Mouse (Mus musculus) gastrocnemius, postnatal 25 days (tissue): ENCODE results near the gene Gm11172. TPM values are rescaled to one million over a fixed set of nuclear protein-coding genes. Genes with fewer than 3 reads are reported as not detected.
"Not testable (repeated sequence)": the region's sequence is repeated elsewhere in the genome, so short reads cannot be mapped to it uniquely, and the experiment has no call there.

ENCODE experiments used
- DNase-seq: peaks from one replicate; pipeline ENCODE4 v3.0.0; 2022
- total RNA-seq, 2 experiments: library from RNA; stranded (reverse); gene quantifications; 1 replicate in 1 of 2; 2 replicates in 1 of 2; pipeline ENCODE4 v1.2.3; 2021

Gm11172 gene
- total RNA-seq, 2 experiments from 2014 or later: not detected

- peak; percentile 93 for DNase-seq
Measured at GRCm38 (mm10) chr16:10785371-10786231, 27.1 kb upstream of the Gm11172 start, which contains the start of gene Socs1. TSS of gene Socs1 (minus strand) at chr16:10785536.

GRCm38 (mm10) chr16:10786288-10786687, 26.4 kb upstream of the Gm11172 start:
- DNase-seq: peak; percentile 79

DNA sequence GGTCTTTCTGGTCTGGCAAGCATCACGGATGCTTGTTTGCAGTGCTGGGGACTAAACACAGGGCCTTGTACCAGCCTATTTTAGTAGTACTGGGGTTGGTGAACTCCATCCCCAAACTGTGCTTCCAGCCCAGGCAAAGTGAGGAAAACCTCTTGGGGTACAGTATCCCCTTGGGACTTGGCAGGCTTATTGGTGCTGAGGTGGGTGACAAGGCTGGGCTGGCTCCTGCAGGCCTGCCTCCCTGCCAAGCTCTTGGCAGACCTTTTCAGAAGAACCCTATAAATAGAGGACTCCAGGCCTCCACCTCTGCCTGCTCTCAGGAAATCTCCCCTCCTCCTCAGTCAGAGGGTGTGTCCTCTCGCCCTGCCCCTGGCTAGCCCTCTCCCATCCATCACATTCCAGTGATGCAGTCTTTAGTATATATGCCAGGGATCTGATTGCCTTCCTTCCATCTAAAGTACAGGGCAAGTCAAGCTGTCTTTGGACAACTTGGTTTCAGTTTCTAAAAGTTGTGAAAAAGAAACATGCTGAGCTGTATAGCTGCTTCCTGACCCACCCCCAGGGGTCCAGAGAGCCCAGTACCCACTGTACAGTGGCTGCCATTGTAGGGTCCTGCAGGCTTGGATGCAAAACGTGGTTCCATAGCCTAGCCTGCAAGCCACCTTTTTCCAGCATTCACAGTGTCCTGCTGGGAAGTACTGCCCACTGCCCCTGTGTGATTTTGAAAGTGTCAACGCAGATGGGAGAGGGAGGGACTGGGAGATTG, 25.8 kb upstream of the Gm11172 start:
- DNase-seq: peak; percentile 49

- DNase-seq: no peak
Measured at GRCm38 (mm10) chr16:10787548-10788058, 25.1 kb upstream of the Gm11172 start.

GRCm38 (mm10) chr16:10788271-10788670, 24.4 kb upstream of the Gm11172 start, which contains the start of gene Tnp2:
TSS of gene Tnp2 (minus strand) at chr16:10788660.
- no peak for DNase-seq

DNA sequence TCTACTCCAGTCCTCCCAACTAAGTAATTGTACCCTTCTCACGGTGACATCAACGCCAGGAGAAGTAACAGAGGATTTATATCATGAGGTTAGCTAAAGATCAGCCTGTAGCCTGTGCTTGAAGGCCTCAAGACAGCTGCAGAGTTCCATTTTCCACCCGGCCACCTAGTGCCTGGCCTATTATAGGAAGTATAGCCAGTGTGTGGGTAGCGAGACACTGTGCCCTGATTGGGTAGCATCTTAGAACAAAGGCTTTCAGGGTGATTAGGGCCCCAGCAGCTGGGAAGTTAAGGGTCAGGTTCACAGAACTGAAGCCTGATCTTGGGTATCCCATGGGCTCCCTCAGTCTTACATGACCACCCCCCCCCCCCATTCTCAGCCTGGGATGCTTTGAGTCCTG, 23.8 kb upstream of the Gm11172 start:
- DNase-seq: no peak

- no peak for DNase-seq
Measured at GRCm38 (mm10) chr16:10790702-10791101, 22.0 kb upstream of the Gm11172 start, which contains the start of gene Prm3. TSS of gene Prm3 (minus strand) at chr16:10790914.

GRCm38 (mm10) chr16:10796034-10796433, 16.7 kb upstream of the Gm11172 start, which contains the start of gene Prm2:
TSS of gene Prm2 (minus strand) at chr16:10796134.
- DNase-seq: no peak

- not testable (repeated sequence) for DNase-seq
Measured at GRCm38 (mm10) chr16:10802420-10802819, 10.3 kb upstream of the Gm11172 start.

DNA sequence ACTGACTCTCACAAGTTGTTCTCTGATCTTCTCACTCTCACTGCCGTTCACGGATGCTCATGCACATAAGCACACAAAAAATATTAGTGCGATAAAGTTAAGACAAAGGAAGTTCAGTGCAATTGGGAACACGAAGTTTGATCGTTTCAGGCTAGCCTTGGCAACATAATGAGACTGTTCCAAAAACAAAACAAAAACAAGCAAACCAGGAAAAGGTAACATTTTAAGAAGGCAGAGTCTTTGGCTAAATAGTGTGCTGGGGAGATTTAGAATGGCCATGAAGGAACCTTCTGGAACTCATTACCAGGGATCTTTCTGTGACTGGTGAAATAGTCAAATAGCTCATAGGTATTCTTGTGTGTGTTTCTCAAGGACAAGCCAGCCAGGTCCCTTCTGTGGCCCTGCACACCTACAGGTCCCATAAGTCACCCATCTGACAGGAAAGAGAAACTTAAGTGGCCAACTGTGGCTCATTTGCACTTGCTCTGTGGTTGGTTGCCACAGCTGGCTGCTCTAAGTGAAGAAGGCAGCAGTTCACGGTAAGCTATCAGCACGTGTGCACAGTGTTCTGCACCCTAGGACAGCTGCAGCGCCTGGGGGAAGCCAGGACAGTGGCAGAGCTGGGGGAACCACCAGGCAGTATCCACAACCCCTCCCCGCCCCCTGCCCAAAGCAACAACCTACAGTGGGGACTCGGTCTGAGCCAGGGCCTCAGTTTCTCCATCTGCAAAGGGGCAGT, 6.8 kb upstream of the Gm11172 start, which contains the start of gene Prm1:
Gene Prm1, minus strand, starts transcription at position 51 of the 739 bp plus-strand sequence.
- DNase-seq: no peak

GRCm38 (mm10) chr16:10810376-10810775, 2.3 kb upstream of the Gm11172 start:
- DNase-seq: no peak

GRCm38 (mm10) chr16:10813726-10814125, 1.0 kb downstream of the Gm11172 start:
- DNase-seq: no peak

DNA sequence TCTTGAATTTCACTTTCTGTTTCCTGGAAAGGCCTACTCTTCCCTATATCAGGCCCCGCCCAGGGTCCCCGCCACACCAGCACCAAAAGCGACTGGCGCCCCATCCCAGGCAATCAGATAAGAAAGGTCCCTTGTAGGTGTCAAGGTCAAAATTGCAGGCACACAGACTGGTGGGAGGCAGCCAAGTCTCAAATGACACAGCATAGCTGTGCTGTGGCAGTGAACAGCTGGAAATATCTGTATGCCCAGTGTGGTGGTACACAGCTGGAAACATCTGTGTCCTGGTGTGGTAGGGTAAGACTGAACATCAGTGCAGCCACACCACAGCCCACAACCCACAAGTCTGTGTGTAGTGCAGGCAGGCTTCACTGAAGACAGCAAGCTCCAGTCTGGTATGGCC, 2.1 kb downstream of the Gm11172 start:
- no peak for DNase-seq

GRCm38 (mm10) chr16:10818579-10819135, 5.9 kb downstream of the Gm11172 start:
- no peak for DNase-seq

DNA sequence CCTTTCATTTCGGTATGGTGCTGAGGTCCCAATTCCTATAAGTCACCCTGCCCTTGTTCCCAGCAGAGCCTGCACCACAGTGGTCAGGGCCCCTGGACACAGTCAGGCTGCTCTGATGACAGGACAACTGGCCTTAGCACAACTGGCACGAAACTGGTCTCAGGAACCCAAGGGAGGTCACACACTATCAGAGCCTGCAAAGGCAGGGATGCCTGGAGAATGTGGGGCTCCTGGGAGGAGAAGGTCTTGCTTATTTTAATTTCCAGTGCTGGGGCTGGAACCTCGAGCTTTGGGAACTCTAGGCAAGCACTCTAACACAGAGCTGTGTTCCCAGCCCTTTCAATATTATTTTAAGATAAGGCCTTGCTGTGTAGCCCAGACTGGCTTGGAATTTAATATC, 7.3 kb downstream of the Gm11172 start:
- peak; percentile 38 for DNase-seq

- no peak for DNase-seq
Measured at GRCm38 (mm10) chr16:10821387-10821786, 8.7 kb downstream of the Gm11172 start.

- no peak for DNase-seq
Measured at GRCm38 (mm10) chr16:10824536-10824935, 11.8 kb downstream of the Gm11172 start.

- no peak for DNase-seq
Measured at GRCm38 (mm10) chr16:10825840-10826239, 13.1 kb downstream of the Gm11172 start.

- no peak for DNase-seq
Measured at GRCm38 (mm10) chr16:10827269-10827668, 14.6 kb downstream of the Gm11172 start.

GRCm38 (mm10) chr16:10827766-10828460, 15.2 kb downstream of the Gm11172 start:
- no peak for DNase-seq

- DNase-seq: no peak
Measured at GRCm38 (mm10) chr16:10828461-10828805, 15.7 kb downstream of the Gm11172 start.
